Mouse (Mus musculus) intestine, embryonic 16.5 days (tissue): ENCODE measurements at regions not wholly inside any gene's neighbourhood (a gene's known extent, or its start where the extent isn't known, plus 50 kb on each side); places are given as distances from the start of the nearest gene placed in this dataset.
A peak's percentile ranks its signal among the peaks of the same experiment; 100 is the strongest.

Source experiments
- ATAC-seq: fragments of 200-750 bp; cut with Nextera tagmentation; 2 replicates; pipeline ENCODE4 v1.8.0; 2017; ENCODE audit warnings: moderate TSS enrichment, moderate library complexity
- H3K27ac ChIP-seq: fragments of 300-500 bp; sonication (generic); 2 replicates; pipeline ENCODE4 v1.5.1; 2014; ENCODE audit warnings: mild to moderate bottlenecking, low read length
- H3K27me3 ChIP-seq: fragments of 300-500 bp; sonication (generic); replicated peaks from 2 replicates; pipeline ENCODE4 v1.6.1; 2014; ENCODE audit warnings: low read length, control low read depth, mixed read lengths; ENCODE audit not compliant: control insufficient read depth, insufficient read depth
- H3K36me3 ChIP-seq: fragments of 300-500 bp; sonication (generic); 2 replicates; pipeline ENCODE4 v1.6.1; 2014; ENCODE audit warnings: low read length, control low read depth; ENCODE audit not compliant: control insufficient read depth, insufficient read depth
- H3K4me1 ChIP-seq: fragments of 300-500 bp; sonication (generic); 2 replicates; pipeline ENCODE4 v1.6.1; 2014; ENCODE audit warnings: low read length, control low read depth, mixed read lengths; ENCODE audit not compliant: control insufficient read depth, insufficient read depth
- H3K4me2 ChIP-seq: fragments of 300-500 bp; sonication (generic); 2 replicates; pipeline ENCODE4 v1.6.1; 2014; ENCODE audit warnings: low read depth, low read length, control low read depth
- H3K4me3 ChIP-seq: fragments of 300-500 bp; sonication (generic); 2 replicates; pipeline ENCODE4 v1.5.1; 2014; ENCODE audit warnings: mild to moderate bottlenecking, low read length
- H3K9ac ChIP-seq: fragments of 300-500 bp; sonication (generic); 2 replicates; pipeline ENCODE4 v1.6.1; 2014; ENCODE audit warnings: low read depth, low read length
- H3K9me3 ChIP-seq: fragments of 300-500 bp; sonication (generic); 2 replicates; pipeline ENCODE4 v1.6.1; 2016; ENCODE audit warnings: low read length, control low read depth; ENCODE audit not compliant: control insufficient read depth
- WGBS: fragments of 180-500 bp; shearing (Covaris S2); extraction: QIAGEN DNeasy Blood & Tissue Kit; methylation state at CpG from one replicate; pipeline ENCODE4 v1.1.7; 2014; 5-methylcytosine and 5-hydroxymethylcytosine counted together

DNA sequence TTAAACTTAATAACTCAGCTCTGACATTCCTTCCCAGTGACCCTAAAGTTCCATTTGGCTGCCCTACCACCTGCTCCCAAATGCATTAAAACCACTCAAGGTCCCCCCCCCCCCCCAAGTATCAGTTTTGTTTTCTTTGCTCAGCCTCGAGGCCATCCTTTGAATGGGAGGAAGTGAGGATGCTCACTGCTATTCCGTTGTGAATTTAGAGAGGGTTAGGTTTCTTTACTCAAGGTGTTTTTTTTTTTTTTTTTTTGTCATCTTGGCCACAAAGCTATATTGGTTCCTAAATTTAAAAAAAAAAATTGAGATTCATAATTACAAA is 168.8 kb upstream of the Arrdc4 start:
- Histone ChIP-seq H3K27me3 (no peaks in the 10 kb centered on the region), H3K9ac (no peak overlapping the region), H3K4me2 (peak overlapping the region; percentile 38; the same call in 1 of the 2 replicates), H3K36me3 (no peaks in the 10 kb centered on the region), H3K9me3 (no peaks in the 10 kb centered on the region), H3K4me1 (0 out of 2 replicates have a peak, but pooled peaks cover 5% of the 10 kb centered on the region), H3K4me3 (no peak overlapping the region), H3K27ac (no peak overlapping the region)
- ATAC-seq: no peak
- 9% methylated on average over 2 of the region's 2 CpGs for WGBS

DNA sequence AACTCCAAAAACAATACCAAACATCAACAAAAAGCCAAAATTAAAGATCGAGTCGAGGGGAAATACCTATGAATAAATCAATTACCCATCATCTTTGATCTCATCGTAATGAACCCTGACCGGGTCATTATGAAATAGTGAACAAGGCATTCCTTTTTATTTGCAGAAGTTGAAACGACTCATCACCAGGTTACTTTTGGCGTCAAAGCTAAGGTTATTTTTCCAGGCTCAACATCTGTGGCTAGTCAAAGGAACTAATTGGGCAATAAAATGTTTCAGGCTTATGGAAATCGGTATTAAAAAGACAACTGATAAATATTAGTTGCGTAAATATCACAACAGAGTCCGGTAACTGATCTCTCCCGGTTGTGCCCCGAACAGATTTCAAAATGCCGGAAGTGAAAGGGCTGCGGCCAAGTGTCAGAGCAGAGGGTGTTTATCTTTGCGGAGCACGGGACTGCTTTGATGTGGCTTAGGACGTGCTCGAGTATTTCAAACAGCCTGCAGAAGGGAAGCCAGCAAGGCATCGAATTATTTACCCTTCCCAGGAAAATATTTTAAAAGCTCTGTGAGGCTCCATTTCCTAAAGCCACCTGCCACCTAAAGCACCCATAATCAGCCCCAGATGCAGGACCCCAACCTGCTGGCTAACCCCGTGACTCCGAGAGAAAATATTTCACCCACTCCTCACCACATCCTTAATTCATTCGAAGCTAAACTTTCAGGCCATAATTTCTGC is 168.3 kb upstream of the Arrdc4 start:
- H3K4me1 ChIP-seq: 0 out of 2 replicates have a peak, but pooled peaks cover 5% of the 10 kb centered on the region
- peak overlapping the region; percentile 38 for H3K4me2 ChIP-seq
- 29% methylated on average over 21 of the region's 21 CpGs for WGBS
- 0 out of 2 replicates have a peak overlapping the region, but pooled peaks have one; percentile 14 for H3K4me3 ChIP-seq
- no peak overlapping the region for H3K27ac ChIP-seq
- no peak overlapping the region for H3K9ac ChIP-seq
- no peaks in the 10 kb centered on the region for H3K27me3 ChIP-seq
- no peaks in the 10 kb centered on the region for H3K36me3 ChIP-seq
- peak; percentile 68; the same call in 1 of the 2 replicates for ATAC-seq
- H3K9me3 ChIP-seq: no peaks in the 10 kb centered on the region

DNA sequence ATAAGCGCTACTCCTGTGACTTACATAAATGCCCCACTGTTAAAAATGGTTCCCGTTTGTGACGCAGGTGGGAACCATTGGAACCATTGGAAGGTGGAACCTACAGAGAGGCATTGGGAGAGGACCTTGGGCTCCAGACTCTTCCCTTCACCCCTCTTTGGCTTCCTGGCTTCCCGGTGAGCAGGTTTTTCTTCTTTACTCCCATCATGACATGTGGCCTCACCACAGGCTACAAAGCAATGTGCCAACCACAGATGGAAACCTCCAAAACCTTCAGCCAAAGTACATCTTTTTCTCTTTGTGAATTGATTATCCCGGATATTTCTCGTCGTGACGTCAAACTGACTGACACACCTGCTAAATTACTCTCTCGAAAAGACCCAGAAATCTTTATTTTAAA is 166.9 kb upstream of the Arrdc4 start:
- no peak for ATAC-seq
- Histone ChIP-seq H3K4me2 (no peak overlapping the region), H3K27ac (no peak overlapping the region), H3K9ac (no peak overlapping the region), H3K9me3 (no peaks in the 10 kb centered on the region), H3K36me3 (no peaks in the 10 kb centered on the region), H3K4me1 (0 out of 2 replicates have a peak, but pooled peaks cover 5% of the 10 kb centered on the region), H3K4me3 (no peak overlapping the region), H3K27me3 (no peaks in the 10 kb centered on the region)
- 90% methylated on average over 9 of the region's 9 CpGs for WGBS

GRCm38 (mm10) chr7:68914344-68914743 is 165.3 kb upstream of the Arrdc4 start:
- Histone ChIP-seq H3K9ac (no peak overlapping the region), H3K4me2 (no peak overlapping the region), H3K27ac (no peak overlapping the region), H3K36me3 (no peaks in the 10 kb centered on the region), H3K4me3 (no peak overlapping the region), H3K9me3 (no peaks in the 10 kb centered on the region), H3K4me1 (0 out of 2 replicates have a peak, but pooled peaks cover 5% of the 10 kb centered on the region), H3K27me3 (no peaks in the 10 kb centered on the region)
- ATAC-seq: peak; percentile 59; the same call in 1 of the 2 replicates
- 37% methylated on average over 4 of the region's 4 CpGs for WGBS

- Histone ChIP-seq H3K36me3 (no peaks in the 10 kb centered on the region), H3K9ac (no peak overlapping the region), H3K4me3 (no peak overlapping the region), H3K9me3 (no peaks in the 10 kb centered on the region), H3K4me2 (no peak overlapping the region), H3K4me1 (no peaks in the 10 kb centered on the region), H3K27ac (no peak overlapping the region), H3K27me3 (no peaks in the 10 kb centered on the region)
- 83% methylated on average over 6 of the region's 6 CpGs for WGBS
- ATAC-seq: no peak
Observed at GRCm38 (mm10) chr7:68911989-68912655, 163.1 kb upstream of the Arrdc4 start.

DNA sequence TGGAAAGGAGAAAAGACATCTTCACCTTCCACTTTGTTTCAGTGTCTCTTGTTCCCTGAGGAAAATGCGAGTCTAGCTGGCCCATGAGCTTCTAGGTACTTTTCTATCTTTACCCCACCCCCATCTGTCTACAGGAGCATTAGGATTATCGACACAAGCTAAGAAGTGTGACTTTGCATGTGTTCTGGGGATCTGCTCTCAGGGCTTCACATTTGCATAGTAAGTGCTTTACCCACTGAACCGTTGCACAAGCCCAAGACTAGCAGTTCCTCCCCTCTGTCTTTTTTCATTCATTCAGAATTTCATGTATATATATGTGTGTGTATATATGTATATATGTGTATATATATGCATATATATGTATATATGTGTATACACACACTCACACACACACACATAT is 162.5 kb upstream of the Arrdc4 start:
- no peak for ATAC-seq
- 88% methylated on average over 3 of the region's 3 CpGs for whole genome bisulfite sequencing

GRCm38 (mm10) chr7:68909694-68910093 is 160.7 kb upstream of the Arrdc4 start:
- no peaks in the 10 kb centered on the region for H3K4me1 ChIP-seq
- H3K27ac ChIP-seq: no peak overlapping the region
- ATAC-seq: no peak
- H3K4me2 ChIP-seq: no peak overlapping the region
- H3K4me3 ChIP-seq: no peak overlapping the region
- H3K36me3 ChIP-seq: no peaks in the 10 kb centered on the region
- no peak overlapping the region for H3K9ac ChIP-seq
- WGBS: 92% methylated on average over 1 of the region's 1 CpGs
- no peaks in the 10 kb centered on the region for H3K27me3 ChIP-seq
- no peaks in the 10 kb centered on the region for H3K9me3 ChIP-seq

More for the DNA sequence above, 162.5 kb upstream of the Arrdc4 start:
- no peaks in the 10 kb centered on the region for H3K27me3 ChIP-seq
- no peak overlapping the region for H3K27ac ChIP-seq
- no peaks in the 10 kb centered on the region for H3K4me1 ChIP-seq
- no peak overlapping the region for H3K9ac ChIP-seq
- no peak overlapping the region for H3K4me2 ChIP-seq
- no peak overlapping the region for H3K4me3 ChIP-seq
- H3K9me3 ChIP-seq: no peaks in the 10 kb centered on the region
- no peaks in the 10 kb centered on the region for H3K36me3 ChIP-seq

- 28% methylated on average over 1 of the region's 1 CpGs for WGBS
- no peak overlapping the region for H3K4me3 ChIP-seq
Observed at GRCm38 (mm10) chr7:68908401-68908834, 159.4 kb upstream of the Arrdc4 start.

DNA sequence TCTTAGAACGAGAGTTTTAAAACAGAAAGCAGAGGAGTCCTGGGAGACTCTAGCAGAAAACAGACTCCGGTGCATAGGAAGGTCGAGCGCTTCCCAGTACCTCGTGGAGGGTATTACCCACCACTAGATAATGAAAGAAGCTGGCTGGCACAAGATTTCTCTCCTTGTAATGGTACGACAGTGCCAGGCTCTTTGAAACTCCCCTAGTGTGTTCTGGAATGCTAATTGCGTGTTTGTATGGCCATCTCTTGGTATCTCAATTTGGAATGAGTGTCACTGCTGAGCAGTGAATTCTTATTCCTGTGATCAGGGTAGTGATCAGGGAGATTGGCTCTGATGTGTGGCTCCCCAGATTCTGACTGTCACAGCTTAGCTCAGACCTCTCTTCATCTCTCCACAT is 158.8 kb upstream of the Arrdc4 start:
- no peak overlapping the region for H3K4me2 ChIP-seq
- no peaks in the 10 kb centered on the region for H3K4me1 ChIP-seq
- H3K27ac ChIP-seq: no peak overlapping the region
- no peaks in the 10 kb centered on the region for H3K27me3 ChIP-seq
- no peaks in the 10 kb centered on the region for H3K36me3 ChIP-seq
- no peak overlapping the region for H3K9ac ChIP-seq
- H3K9me3 ChIP-seq: no peaks in the 10 kb centered on the region
- no peak overlapping the region for H3K4me3 ChIP-seq
- WGBS: 80% methylated on average over 7 of the region's 7 CpGs
- ATAC-seq: no peak

More at GRCm38 (mm10) chr7:68908401-68908834, 159.4 kb upstream of the Arrdc4 start:
- H3K27ac ChIP-seq: no peak overlapping the region
- H3K36me3 ChIP-seq: no peaks in the 10 kb centered on the region
- no peak overlapping the region for H3K4me2 ChIP-seq
- H3K9me3 ChIP-seq: no peaks in the 10 kb centered on the region
- no peak overlapping the region for H3K9ac ChIP-seq
- no peaks in the 10 kb centered on the region for H3K27me3 ChIP-seq
- no peak for ATAC-seq
- no peaks in the 10 kb centered on the region for H3K4me1 ChIP-seq
